Mouse (Mus musculus): ENCODE measurements at regions not wholly inside any gene's neighbourhood (a gene's known extent, or its start where the extent isn't known, plus 50 kb on each side); places are given as distances from the start of the nearest gene placed in this dataset.
A peak's percentile ranks its signal among the peaks of the same experiment; 100 is the strongest.

- WGBS = 88% methylated on average over 17 of the region's 17 CpGs
- H3K27ac ChIP-seq (ENCODE audit: low read depth, low read length) = no peak overlapping the region
- no peak for TF ChIP-seq CTCF (IDR thresholded peaks at IDR 0.05; ENCODE audit: low read depth)
- H3K4me3 ChIP-seq (ENCODE audit: low read depth, low read length) = no peak overlapping the region
- DNase-seq (no peak), ATAC-seq (no peak)
- H3K9me3 ChIP-seq (ENCODE audit: low read length) = no peaks in the 10 kb centered on the region
- no peaks in the 10 kb centered on the region for H3K36me3 ChIP-seq (ENCODE audit: insufficient read depth)
- H3K27me3 ChIP-seq (ENCODE audit: insufficient read depth, low read length) = no peaks in the 10 kb centered on the region
- no peak overlapping the region for H3K9ac ChIP-seq
- no peak overlapping the region for H3K4me2 ChIP-seq (ENCODE audit: low read depth)
- H3K4me1 ChIP-seq (ENCODE audit: insufficient read depth) = no peaks in the 10 kb centered on the region
These were observed 144.0 kb downstream of the Rplp1 start for GRCm38 (mm10) chr9:61770207-61770955.

GRCm38 (mm10) chr9:61766187-61766586, 148.2 kb downstream of the Rplp1 start:
- peak; percentile 52 for DNase-seq

GRCm38 (mm10) chr9:61765366-61765765, 149.0 kb downstream of the Rplp1 start:
- no peak overlapping the region for H3K9ac ChIP-seq
- H3K4me3 ChIP-seq (ENCODE audit: low read depth, low read length) = no peak overlapping the region
- no peak overlapping the region for H3K27ac ChIP-seq (ENCODE audit: low read depth, low read length)
- WGBS = 48% methylated on average over 5 of the region's 5 CpGs
- no peaks in the 10 kb centered on the region for H3K4me1 ChIP-seq (ENCODE audit: insufficient read depth)
- no peaks in the 10 kb centered on the region for H3K36me3 ChIP-seq (ENCODE audit: insufficient read depth)
- ATAC-seq = no peak
- no peaks in the 10 kb centered on the region for H3K27me3 ChIP-seq (ENCODE audit: insufficient read depth, low read length)
- H3K4me2 ChIP-seq (ENCODE audit: low read depth) = no peak overlapping the region
- TF ChIP-seq CTCF (IDR thresholded peaks at IDR 0.05; ENCODE audit: low read depth) = no peak
- H3K9me3 ChIP-seq (ENCODE audit: low read length) = no peaks in the 10 kb centered on the region
- no peak for DNase-seq

More at GRCm38 (mm10) chr9:61766187-61766586, 148.2 kb downstream of the Rplp1 start:
- H3K36me3 ChIP-seq (ENCODE audit: insufficient read depth) = no peaks in the 10 kb centered on the region
- no peak overlapping the region for H3K4me2 ChIP-seq (ENCODE audit: low read depth)
- H3K27ac ChIP-seq (ENCODE audit: low read depth, low read length) = no peak overlapping the region
- no peaks in the 10 kb centered on the region for H3K27me3 ChIP-seq (ENCODE audit: insufficient read depth, low read length)
- no peak overlapping the region for H3K9ac ChIP-seq
- WGBS = 35% methylated on average over 6 of the region's 6 CpGs
- no peak for TF ChIP-seq CTCF (IDR thresholded peaks at IDR 0.05; ENCODE audit: low read depth)
- no peak overlapping the region for H3K4me3 ChIP-seq (ENCODE audit: low read depth, low read length)
- H3K4me1 ChIP-seq (ENCODE audit: insufficient read depth) = no peaks in the 10 kb centered on the region
- no peaks in the 10 kb centered on the region for H3K9me3 ChIP-seq (ENCODE audit: low read length)
- peak; percentile 48 for ATAC-seq

GRCm38 (mm10) chr9:61757806-61758205, 156.5 kb downstream of the Rplp1 start:
- H3K27me3 ChIP-seq (ENCODE audit: insufficient read depth, low read length) = no peaks in the 10 kb centered on the region
- ATAC-seq (no peak), DNase-seq (no peak)
- no peaks in the 10 kb centered on the region for H3K9me3 ChIP-seq (ENCODE audit: low read length)
- H3K4me2 ChIP-seq (ENCODE audit: low read depth) = no peak overlapping the region
- H3K4me3 ChIP-seq (ENCODE audit: low read depth, low read length) = no peak overlapping the region
- no peak overlapping the region for H3K27ac ChIP-seq (ENCODE audit: low read depth, low read length)
- no peaks in the 10 kb centered on the region for H3K36me3 ChIP-seq (ENCODE audit: insufficient read depth)
- H3K4me1 ChIP-seq (ENCODE audit: insufficient read depth) = peaks cover 12% of the 10 kb centered on the region; the same call in 1 of the 2 replicates
- WGBS = 88% methylated on average over 3 of the region's 3 CpGs
- no peak overlapping the region for H3K9ac ChIP-seq
- TF ChIP-seq CTCF (IDR thresholded peaks at IDR 0.05; ENCODE audit: low read depth) = no peak

DNA sequence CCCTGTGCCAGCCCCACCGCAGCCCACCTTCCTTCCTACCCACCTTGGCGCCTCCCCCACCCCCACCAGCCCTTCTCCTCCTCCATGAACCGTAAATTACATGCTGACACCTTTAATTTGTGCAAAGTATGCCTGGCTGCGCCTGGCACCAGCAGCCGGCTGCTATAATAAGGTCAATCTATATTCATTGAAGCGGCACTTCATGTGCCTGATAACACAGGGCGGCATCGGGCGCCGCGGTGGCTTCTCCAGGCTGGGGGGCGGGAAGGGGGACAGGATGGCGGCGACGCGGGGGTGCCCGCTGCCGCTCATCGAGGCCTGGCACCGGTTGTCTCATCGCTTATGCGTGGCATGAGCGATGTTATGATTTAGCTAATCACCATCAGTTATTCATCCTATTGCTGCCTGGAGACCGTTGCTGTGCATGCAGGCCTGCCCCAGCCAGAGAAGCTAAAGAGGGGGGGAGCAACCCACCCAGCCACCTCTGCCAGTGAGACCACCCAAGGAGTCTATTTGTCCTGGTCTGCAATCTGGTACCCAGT, 157.5 kb downstream of the Rplp1 start:
- ATAC-seq = peak; percentile 87

GRCm38 (mm10) chr9:61756224-61756800, 158.0 kb downstream of the Rplp1 start:
- peak overlapping the region; percentile 37 for H3K4me2 ChIP-seq (ENCODE audit: low read depth)
- TF ChIP-seq CTCF (IDR thresholded peaks at IDR 0.05; ENCODE audit: low read depth) = no peak
- no peak overlapping the region for H3K4me3 ChIP-seq (ENCODE audit: low read depth, low read length)
- H3K9me3 ChIP-seq (ENCODE audit: low read length) = no peaks in the 10 kb centered on the region
- H3K9ac ChIP-seq = 0 out of 2 replicates have a peak overlapping the region, but pooled peaks have one; percentile 28
- peaks cover 12% of the 10 kb centered on the region; the same call in 1 of the 2 replicates for H3K4me1 ChIP-seq (ENCODE audit: insufficient read depth)
- peak overlapping the region; percentile 35 for H3K27ac ChIP-seq (ENCODE audit: low read depth, low read length)
- ATAC-seq (peak; percentile 77), DNase-seq (no peak)
- H3K36me3 ChIP-seq (ENCODE audit: insufficient read depth) = no peaks in the 10 kb centered on the region
- WGBS = 45% methylated on average over 15 of the region's 15 CpGs
- H3K27me3 ChIP-seq (ENCODE audit: insufficient read depth, low read length) = no peaks in the 10 kb centered on the region

More for the DNA sequence above, 157.5 kb downstream of the Rplp1 start:
- Histone ChIP-seq H3K4me3 (ENCODE audit: low read depth, low read length) (no peak overlapping the region), H3K4me2 (ENCODE audit: low read depth) (peak overlapping the region; percentile 37), H3K9me3 (ENCODE audit: low read length) (no peaks in the 10 kb centered on the region), H3K4me1 (ENCODE audit: insufficient read depth) (peaks cover 12% of the 10 kb centered on the region; the same call in 1 of the 2 replicates), H3K36me3 (ENCODE audit: insufficient read depth) (no peaks in the 10 kb centered on the region), H3K27me3 (ENCODE audit: insufficient read depth, low read length) (no peaks in the 10 kb centered on the region), H3K9ac (peak overlapping the region; percentile 28; the same call in 1 of the 2 replicates), H3K27ac (ENCODE audit: low read depth, low read length) (peak overlapping the region; percentile 35; the same call in 1 of the 2 replicates)
- DNase-seq = peak; percentile 74
- TF ChIP-seq CTCF (IDR thresholded peaks at IDR 0.05; ENCODE audit: low read depth) = no peak
- WGBS = 19% methylated on average over 24 of the region's 24 CpGs

DNA sequence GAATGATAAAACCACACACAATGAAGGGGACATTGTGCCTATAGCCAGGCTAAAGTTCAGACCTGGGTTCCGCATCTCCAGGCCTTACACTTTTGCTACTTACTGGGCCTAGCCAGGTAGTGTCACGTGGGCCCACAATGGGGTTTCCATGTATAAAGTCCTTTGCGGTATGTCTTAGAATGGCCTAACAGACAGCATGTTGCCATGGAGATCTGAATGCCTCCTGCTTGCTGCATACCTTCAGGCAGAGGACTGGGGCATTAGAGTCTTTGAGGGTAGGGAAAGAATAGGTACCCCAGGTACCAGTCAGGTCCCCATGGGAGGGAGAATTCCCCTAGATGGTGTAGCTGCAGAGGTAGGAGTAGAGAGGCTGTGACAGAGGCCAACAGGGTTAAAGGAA, 159.0 kb downstream of the Rplp1 start:
- Histone ChIP-seq H3K4me3 (ENCODE audit: low read depth, low read length) (no peak overlapping the region), H3K36me3 (ENCODE audit: insufficient read depth) (no peaks in the 10 kb centered on the region), H3K27me3 (ENCODE audit: insufficient read depth, low read length) (no peaks in the 10 kb centered on the region), H3K9ac (no peak overlapping the region), H3K4me1 (ENCODE audit: insufficient read depth) (peaks cover 12% of the 10 kb centered on the region; the same call in 1 of the 2 replicates), H3K4me2 (ENCODE audit: low read depth) (no peak overlapping the region), H3K9me3 (ENCODE audit: low read length) (no peaks in the 10 kb centered on the region), H3K27ac (ENCODE audit: low read depth, low read length) (no peak overlapping the region)
- DNase-seq = peak; percentile 14
- TF ChIP-seq CTCF (IDR thresholded peaks at IDR 0.05; ENCODE audit: low read depth) = no peak
- no peak for ATAC-seq
- WGBS = 65% methylated on average over 3 of the region's 3 CpGs
